Mouse (Mus musculus) G1E (cell line): ENCODE data around the gene Ceacam16. TPM values are rescaled to one million over a fixed set of nuclear protein-coding genes. Genes with fewer than 3 reads are reported as not detected.

Experiments used
- ATAC-seq: 2 replicates; pipeline ENCODE4 v1.8.0; 2016; ENCODE audit warnings: mild to moderate bottlenecking; ENCODE audit not compliant: insufficient number of reproducible peaks, poor library complexity, low FRiP score, severe bottlenecking; ENCODE audit errors: extremely low read depth
- DNase-seq: peaks from one replicate; pipeline ENCODE4 v3.0.0; 2012; ENCODE audit warnings: low spot score
- H3K27me3 ChIP-seq: 2 replicates; pipeline ENCODE4 v1.6.1; 2012; ENCODE audit warnings: mild to moderate bottlenecking, low read length, inconsistent platforms; ENCODE audit not compliant: insufficient read depth
- H3K36me3 ChIP-seq: replicated peaks from 2 replicates; pipeline ENCODE3; 2012; ENCODE audit warnings: mild to moderate bottlenecking, inconsistent platforms
- H3K4me1 ChIP-seq: 2 replicates; pipeline ENCODE4 v1.6.1; 2012; ENCODE audit warnings: low read depth, low read length, inconsistent platforms, mixed read lengths; ENCODE audit not compliant: insufficient read depth
- H3K4me3 ChIP-seq: 2 replicates; pipeline ENCODE4 v1.5.1; 2012; ENCODE audit warnings: low read depth, mild to moderate bottlenecking, inconsistent platforms, low read length, moderate library complexity, mixed read lengths
- H3K9me3 ChIP-seq: replicated peaks from 2 replicates; pipeline ENCODE4 v1.6.1; 2012; ENCODE audit warnings: inconsistent platforms
- CTCF ChIP-seq: IDR thresholded peaks from 2 replicates; pipeline ENCODE4 v1.5.1; 2012; ENCODE audit warnings: low read depth, low read length, inconsistent platforms, mixed read lengths
- GATA1 ChIP-seq: IDR thresholded peaks from 2 replicates; pipeline ENCODE4 v1.6.1; 2012; ENCODE audit warnings: borderline replicate concordance, low read length, inconsistent platforms, mixed read lengths
- GATA2 ChIP-seq: IDR thresholded peaks from 2 replicates; pipeline ENCODE4 v1.6.1; 2012; ENCODE audit warnings: low read depth, low read length, inconsistent platforms, borderline replicate concordance
- POLR2AphosphoS5 ChIP-seq: IDR thresholded peaks from 2 replicates; pipeline ENCODE4 v1.6.1; 2012; ENCODE audit warnings: low read depth, low read length, inconsistent platforms; ENCODE audit not compliant: insufficient replicate concordance
- TAL1 ChIP-seq: conservative IDR thresholded peaks from 2 replicates; pipeline ENCODE4 v1.6.1; 2012; ENCODE audit warnings: low read depth, low read length, inconsistent platforms, mixed read lengths
- polyA plus RNA-seq: library from polyadenylated mRNA; stranded (reverse); fragments of >175 nt; gene quantifications from 2 replicates; pipeline ENCODE4 v1.2.3, GENCODE M21; 2012
- total RNA-seq, 2 experiments: library from RNA; stranded (forward) in 1 of 2; stranded (reverse) in 1 of 2; fragments of 200-1000 nt in 1 of 2; fragments of >200 nt in 1 of 2; fragmentation: Nextera tagmentation in 1 of 2; gene quantifications; 2 replicates each; pipeline ENCODE4 v1.2.3; 2014 to 2017

Ceacam16 gene
- total and polyA plus RNA-seq, 3 experiments = 2.2 to 4.1 (median 2.8) TPM

- Histone ChIP-seq H3K36me3 (no peaks in the 10 kb centered on the region), H3K9me3 (no peaks in the 10 kb centered on the region), H3K27me3 (peaks cover 36% of the 10 kb centered on the region), H3K4me1 (peaks cover 70% of the 10 kb centered on the region), H3K4me3 (no peak overlapping the region)
- TF ChIP-seq TAL1 (no peak), GATA1 (no peak), CTCF (no peak), POLR2AphosphoS5 (no peak), GATA2 (no peak)
- DNase-seq = no peak
- no peak for ATAC-seq
Observed at GRCm38 (mm10) chr7:19818440-19818839, 42.7 kb downstream of the Ceacam16 start.

GRCm38 (mm10) chr7:19817382-19818105 lies 43.6 kb downstream of the Ceacam16 start:
- H3K27me3 ChIP-seq = peaks cover 29% of the 10 kb centered on the region
- ATAC-seq (peak; percentile 19; the same call in 1 of the 2 replicates), DNase-seq (no peak)
- TF ChIP-seq GATA1 (no peak), CTCF (no peak), GATA2 (no peak), POLR2AphosphoS5 (no peak), TAL1 (no peak)
- peaks cover 67% of the 10 kb centered on the region for H3K4me1 ChIP-seq
- no peaks in the 10 kb centered on the region for H3K9me3 ChIP-seq
- H3K4me3 ChIP-seq = peak overlapping the region; percentile 60; the same call in 1 of the 2 replicates
- no peaks in the 10 kb centered on the region for H3K36me3 ChIP-seq

- TF ChIP-seq TAL1 (no peak), POLR2AphosphoS5 (no peak), CTCF (no peak), GATA2 (no peak), GATA1 (no peak)
- peaks cover 18% of the 10 kb centered on the region for H3K27me3 ChIP-seq
- H3K36me3 ChIP-seq = no peaks in the 10 kb centered on the region
- peak overlapping the region; percentile 70 for H3K4me3 ChIP-seq
- ATAC-seq (peak; percentile 73), DNase-seq (peak; percentile 80)
- no peaks in the 10 kb centered on the region for H3K9me3 ChIP-seq
- H3K4me1 ChIP-seq = peaks cover 64% of the 10 kb centered on the region
Observed at GRCm38 (mm10) chr7:19816224-19816771, 44.8 kb downstream of the Ceacam16 start.

GRCm38 (mm10) chr7:19815296-19816223 lies 45.5 kb downstream of the Ceacam16 start:
- DNase-seq (no peak), ATAC-seq (no peak)
- H3K4me1 ChIP-seq = peaks cover 67% of the 10 kb centered on the region
- no peaks in the 10 kb centered on the region for H3K9me3 ChIP-seq
- TF ChIP-seq CTCF = no peak
- TF ChIP-seq TAL1 = no peak
- TF ChIP-seq POLR2AphosphoS5 = no peak
- no peak for TF ChIP-seq GATA2
- no peak for TF ChIP-seq GATA1
- no peaks in the 10 kb centered on the region for H3K36me3 ChIP-seq
- peaks cover 16% of the 10 kb centered on the region for H3K27me3 ChIP-seq
- peak overlapping the region; percentile 70 for H3K4me3 ChIP-seq

GRCm38 (mm10) chr7:19813579-19814122 lies 47.4 kb downstream of the Ceacam16 start:
- peak; percentile 50 for DNase-seq
- peaks cover 58% of the 10 kb centered on the region for H3K4me1 ChIP-seq
- peaks cover 25% of the 10 kb centered on the region for H3K27me3 ChIP-seq
- H3K9me3 ChIP-seq = no peaks in the 10 kb centered on the region
- ATAC-seq = peak; percentile 55
- TF ChIP-seq TAL1 (no peak), GATA1 (no peak), POLR2AphosphoS5 (no peak), GATA2 (no peak), CTCF (no peak)
- H3K36me3 ChIP-seq = no peaks in the 10 kb centered on the region
- no peak overlapping the region for H3K4me3 ChIP-seq
